Mouse (Mus musculus): ENCODE results near the gene Cacna2d1.

Gene Cacna2d1

GRCm38 (mm10) chr5:16345393-16345792 lies 410.9 kb downstream of the Cacna2d1 start:
- POLR2A ChIA-PET = no interaction called here
- CTCF ChIA-PET = no interaction called here

- POLR2A ChIA-PET = no interaction called here
- CTCF ChIA-PET = no interaction called here
Measured at GRCm38 (mm10) chr5:16355816-16356215, 421.3 kb downstream of the Cacna2d1 start.

GRCm38 (mm10) chr5:16357709-16358108 lies 423.2 kb downstream of the Cacna2d1 start:
- CTCF ChIA-PET = no interaction called here
- POLR2A ChIA-PET = interaction anchor here in 1 of 4 experiments (1.2 kb wide), 1 partner anchor 37 kb away, joined by 4 read pairs; no protein-coding TSS in a partner anchor

GRCm38 (mm10) chr5:16362076-16362475 lies 427.6 kb downstream of the Cacna2d1 start:
- ChIA-PET CTCF (no interaction called here), POLR2A (no interaction called here)

GRCm38 (mm10) chr5:16363171-16363570 lies 428.7 kb downstream of the Cacna2d1 start:
- ChIA-PET CTCF (no interaction called here), POLR2A (no interaction called here)

GRCm38 (mm10) chr5:16370706-16371105 lies 436.2 kb downstream of the Cacna2d1 start:
- ChIA-PET CTCF (no interaction called here), POLR2A (no interaction called here)

- ChIA-PET POLR2A (interaction anchor here in 1 of 4 experiments (1.4 kb wide), 1 partner anchor 52 kb away, joined by 4 read pairs; no protein-coding TSS in a partner anchor), CTCF (no interaction called here)
Measured at GRCm38 (mm10) chr5:16373966-16374365, 439.5 kb downstream of the Cacna2d1 start.

- POLR2A ChIA-PET = no interaction called here
- CTCF ChIA-PET = no interaction called here
Measured at GRCm38 (mm10) chr5:16376329-16376908, 441.9 kb downstream of the Cacna2d1 start.

GRCm38 (mm10) chr5:16410011-16410410 lies 475.5 kb downstream of the Cacna2d1 start:
- CTCF ChIA-PET = no interaction called here
- POLR2A ChIA-PET = no interaction called here

GRCm38 (mm10) chr5:16414693-16415092 lies 480.2 kb downstream of the Cacna2d1 start:
- POLR2A ChIA-PET = no interaction called here
- CTCF ChIA-PET = no interaction called here

GRCm38 (mm10) chr5:16417996-16418395 lies 483.5 kb downstream of the Cacna2d1 start:
- CTCF ChIA-PET = no interaction called here
- POLR2A ChIA-PET = no interaction called here

GRCm38 (mm10) chr5:16418504-16418903 lies 484.0 kb downstream of the Cacna2d1 start:
- CTCF ChIA-PET = no interaction called here
- POLR2A ChIA-PET = no interaction called here
